Mouse (Mus musculus): Measurements from ENCODE around the gene AW551984.

GRCm38 (mm10) chr9:39553946-39554345, 50.3 kb downstream of the AW551984 start, which contains the start of gene Olfr958:
- no peak for TF ChIP-seq CTCF (IDR thresholded peaks at IDR 0.05; ENCODE audit: low read depth, low read length)
- TF ChIP-seq POLR2A (IDR thresholded peaks at IDR 0.05; ENCODE audit: extremely low read depth, insufficient read depth, low read length): no peak

Measured in liver, adult 2 months (tissue).